In the genomic region with DNA sequence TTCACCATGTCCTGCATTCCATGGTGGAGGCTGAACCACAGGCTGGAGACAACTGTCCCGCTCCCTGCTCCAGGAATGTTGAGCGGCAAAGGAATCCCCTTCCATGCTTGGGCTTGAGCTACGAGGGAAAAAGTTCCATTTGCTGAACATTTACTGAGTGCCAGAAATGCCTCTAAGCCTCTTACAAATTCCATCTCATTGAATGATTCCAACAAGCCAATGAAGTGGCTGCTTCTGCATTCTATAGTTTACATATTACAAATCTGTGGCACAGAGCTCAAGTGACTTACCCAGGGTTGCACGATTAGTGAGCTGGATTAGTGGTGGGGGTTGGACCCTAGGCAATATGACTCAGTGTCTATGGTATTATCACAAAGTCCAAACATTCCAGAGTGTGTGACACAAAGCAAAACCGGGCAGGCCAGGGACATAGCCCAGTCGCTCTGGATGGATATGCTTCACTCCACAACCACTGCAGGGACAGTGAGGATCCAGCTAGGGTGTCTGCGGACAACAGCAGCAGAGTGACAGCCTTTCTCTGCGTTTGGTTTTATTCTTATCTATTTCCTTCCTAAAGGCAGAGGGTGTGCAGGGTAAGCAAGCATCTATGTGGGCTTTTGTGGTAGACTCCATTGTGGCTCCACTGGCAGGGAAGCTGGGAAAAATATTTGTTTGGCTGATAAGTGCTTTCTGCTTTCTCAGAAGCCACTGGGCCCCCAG, we compare ENCODE assay signal across 9 mouse cellular contexts. TPM values are rescaled to one million over a fixed set of nuclear protein-coding genes. Genes with fewer than 3 reads are reported as not detected.
DNase-seq lines count a peak whose midpoint lies in the region; ATAC-seq and TF ChIP-seq lines count a peak whose summit lies in the region.
"Had no signal": no experiment of that assay in that cellular context is flagged by ENCODE, and none has a peak within 500 bp of the region (broad histone marks: within the 10 kb centered on the region; RNA-seq: fewer than 3 reads in every experiment).

No protein-coding gene starts in this region.

- H3K4me3 ChIP-seq in testis, adult 2 months (ENCODE audit: control insufficient read depth, low read depth, low read length) = no peak overlapping the region
- no peak overlapping the region for H3K4me3 ChIP-seq in kidney, embryonic 16.5 days (ENCODE audit: low read length)

- no peak overlapping the region for H3K4me2 ChIP-seq in kidney, embryonic 16.5 days (replicated peaks; ENCODE audit: low read depth, low read length)

- no peak for TF ChIP-seq POLR2A in testis, adult 2 months (IDR thresholded peaks at IDR 0.05; ENCODE audit: control insufficient read depth, low read depth, low read length)

- peak overlapping the region; percentile 65 for H3K27ac ChIP-seq in testis, adult 2 months (ENCODE audit: control insufficient read depth, insufficient read depth, low read depth, low read length)
- peak overlapping the region; percentile 90 for H3K27ac ChIP-seq in kidney, embryonic 16.5 days (ENCODE audit: low read length)
- H3K27ac ChIP-seq: macrophage had no signal

- no peak for DNase-seq in testis, postnatal 10 days (ENCODE audit: low spot score)
- peak; percentile 41 for DNase-seq in heart, adult 8-10 months (ENCODE audit: low spot score)
- peak; percentile 11 for DNase-seq in mesoderm, embryonic 11.5 days (ENCODE audit: low read depth, low spot score)
- DNase-seq in frontal cortex, postnatal 36 days (ENCODE audit: low spot score in 2 of 2) = no peak
- no peak for DNase-seq in right cerebral cortex, adult 18-20 months
- DNase-seq in c-Kit-positive CD71-positive TER-119-positive erythroid progenitor cells, embryonic 14.5 days (ENCODE audit: low spot score) = no peak

- H3K36me3 ChIP-seq in testis, adult 2 months (ENCODE audit: control insufficient read depth, insufficient read depth, low read length) = no peaks in the 10 kb centered on the region
- H3K36me3 ChIP-seq in kidney, embryonic 16.5 days (ENCODE audit: insufficient read depth, low read length) = no peaks in the 10 kb centered on the region

- no peaks in the 10 kb centered on the region for H3K9me3 ChIP-seq in kidney, embryonic 16.5 days (ENCODE audit: low read length)

- TF ChIP-seq CTCF in testis, adult 2 months (IDR thresholded peaks at IDR 0.05; ENCODE audit: control insufficient read depth, insufficient read depth, insufficient replicate concordance, low read depth, low read length) = no peak

- WGBS in kidney, embryonic 16.5 days = 45% methylated on average over 8 of the region's 8 CpGs

- H3K9ac ChIP-seq in kidney, embryonic 16.5 days (replicated peaks; ENCODE audit: low read length) = no peak overlapping the region

- no peaks in the 10 kb centered on the region for H3K27me3 ChIP-seq in testis, adult 2 months (ENCODE audit: control insufficient read depth, insufficient read depth, low read length)
- H3K27me3 ChIP-seq in kidney, embryonic 16.5 days (ENCODE audit: insufficient read depth, low read length) = no peaks in the 10 kb centered on the region

- H3K4me1 ChIP-seq in testis, adult 2 months (ENCODE audit: control insufficient read depth, insufficient read depth, low read length) = peaks cover 4% of the 10 kb centered on the region
- H3K4me1 ChIP-seq in kidney, embryonic 16.5 days (ENCODE audit: insufficient read depth, low read length) = peaks cover 18% of the 10 kb centered on the region

- peak; percentile 87 for ATAC-seq in kidney, embryonic 16.5 days (ENCODE audit: low FRiP score, low TSS enrichment)

RNA-seq across cellular contexts. Expression of a gene that starts 16.6 kb away (rescaled TPM):
- polyA plus RNA-seq in testis, adult 2 months (2012; rRNA removed) = 1.9 and 2.1 TPM in 2 replicates
- 10 to 100 TPM in 2 of 4 experiments, 1 to 10 TPM in 2; 3.9 to 11.7 (median 8.3) TPM for total RNA-seq in heart, adult 8-10 months (2022)
- 2.1 and 2.7 TPM in 2 replicates for polyA plus RNA-seq in kidney, embryonic 16.5 days (2015; fragmentation: Nextera tagmentation; extraction: Ambion mirVana)

Comparison
In these comparisons a context has a peak if more than half of its experiments do, and no peak if none do; other contexts are left out.
1. DNase-seq: peak in heart, adult 8-10 months (single experiment) and mesoderm, embryonic 11.5 days (single experiment); none in testis, postnatal 10 days (single experiment), frontal cortex, postnatal 36 days (0 of 2), right cerebral cortex, adult 18-20 months (single experiment) and c-Kit-positive CD71-positive TER-119-positive erythroid progenitor cells, embryonic 14.5 days (single experiment).